Mouse (Mus musculus) thymus, postnatal 0 days (tissue): ENCODE data around the gene Ddx21. TPM values are rescaled to one million over a fixed set of nuclear protein-coding genes. Genes with fewer than 3 reads are reported as not detected.

Source experiments
- polyA plus RNA-seq: library from polyadenylated mRNA; unstranded; fragments of >200 nt; fragmentation: Nextera tagmentation; extraction: Ambion mirVana; gene quantifications from 2 replicates; pipeline ENCODE4 v1.2.1, GENCODE M21; 2015

Ddx21 gene
- polyA plus RNA-seq, 1 experiment from 2014 or later: 29.9 TPM

Other genes with a start within 250 kb of the Ddx21 start
- 37.2 and 37.4 TPM in 2 replicates for gene Hk1, start 222.4 kb downstream of the Ddx21 start, polyA plus RNA-seq
- 0.12 and 0.13 TPM in 2 replicates for gene Hkdc1, start 179.8 kb downstream of the Ddx21 start, polyA plus RNA-seq
- gene 4930507D05Rik, start 152.8 kb downstream of the Ddx21 start, polyA plus RNA-seq: 0.69 and 0.95 TPM in 2 replicates
- gene Supv3l1, start 152.5 kb downstream of the Ddx21 start, polyA plus RNA-seq: 20.7 and 21.6 TPM in 2 replicates
- gene Vps26a, start 115.5 kb downstream of the Ddx21 start, polyA plus RNA-seq: 63.8 and 67.8 TPM in 2 replicates
- gene Srgn, start 74.8 kb downstream of the Ddx21 start, polyA plus RNA-seq: 306 and 319 TPM in 2 replicates
- gene Kif1bp, start 23.8 kb downstream of the Ddx21 start, polyA plus RNA-seq: 24.2 and 26.5 TPM in 2 replicates
- gene Ddx50, start 48.9 kb upstream of the Ddx21 start, polyA plus RNA-seq: 95.0 and 108 TPM in 2 replicates
- 3.6 and 3.7 TPM in 2 replicates for gene Stox1, start 123.8 kb upstream of the Ddx21 start, polyA plus RNA-seq
- 84.3 and 92.1 TPM in 2 replicates for gene Ccar1, start 190.0 kb upstream of the Ddx21 start, polyA plus RNA-seq